Mouse (Mus musculus) kidney, postnatal 36 days (tissue): ENCODE results near the gene Cntn1.
A peak's percentile ranks its signal among the peaks of the same experiment; 100 is the strongest.

Experiments
- DNase-seq, 2 experiments: peaks; one replicate each; pipeline ENCODE4 v3.0.0; 2021 to 2022; ENCODE audit warnings: mixed read lengths in 2 of 2

Cntn1 gene

DNA sequence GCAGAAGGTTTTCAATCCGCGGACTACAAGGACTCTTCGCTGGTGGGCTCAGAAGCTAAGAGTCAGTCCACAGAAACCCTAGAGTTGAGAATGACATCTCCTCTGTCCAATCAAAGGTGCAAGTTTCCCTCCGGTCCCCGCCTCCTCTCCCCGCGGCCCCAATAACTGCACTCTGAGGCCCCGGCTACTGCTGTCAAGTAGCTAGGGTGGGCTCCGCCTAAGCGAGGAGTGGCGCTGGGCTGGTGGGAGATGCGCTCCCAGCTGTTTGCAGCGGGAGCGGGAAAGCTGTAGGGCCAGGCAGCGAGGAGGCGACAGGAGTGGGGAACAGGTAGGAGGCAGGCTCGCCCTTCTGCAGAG is at the start of gene Cntn1:
Gene Cntn1 (plus strand): TSS at position 170 of the 357 bp plus-strand sequence.
- DNase-seq = peak; percentile 19 to 26

DNA sequence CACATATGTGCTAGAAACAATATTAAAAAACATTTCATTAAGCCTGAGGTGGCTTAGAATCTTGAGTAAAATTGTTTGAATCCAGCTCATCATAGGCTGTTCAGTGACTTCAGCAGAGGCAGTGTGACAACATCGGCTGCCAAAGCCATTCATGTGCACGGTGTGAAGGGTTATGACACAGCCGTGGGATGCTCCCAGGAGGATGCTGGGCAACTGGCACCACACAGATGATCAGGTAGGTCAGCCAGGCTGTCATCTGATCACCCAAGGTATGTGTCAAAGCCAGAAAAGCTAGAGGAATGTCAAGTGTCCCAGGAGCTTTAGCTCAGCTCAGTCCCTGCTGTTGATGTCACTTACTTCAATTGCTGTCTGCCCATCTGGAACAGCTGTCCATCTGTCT is 49.5 kb upstream of the Cntn1 start:
- DNase-seq = no peak

DNA sequence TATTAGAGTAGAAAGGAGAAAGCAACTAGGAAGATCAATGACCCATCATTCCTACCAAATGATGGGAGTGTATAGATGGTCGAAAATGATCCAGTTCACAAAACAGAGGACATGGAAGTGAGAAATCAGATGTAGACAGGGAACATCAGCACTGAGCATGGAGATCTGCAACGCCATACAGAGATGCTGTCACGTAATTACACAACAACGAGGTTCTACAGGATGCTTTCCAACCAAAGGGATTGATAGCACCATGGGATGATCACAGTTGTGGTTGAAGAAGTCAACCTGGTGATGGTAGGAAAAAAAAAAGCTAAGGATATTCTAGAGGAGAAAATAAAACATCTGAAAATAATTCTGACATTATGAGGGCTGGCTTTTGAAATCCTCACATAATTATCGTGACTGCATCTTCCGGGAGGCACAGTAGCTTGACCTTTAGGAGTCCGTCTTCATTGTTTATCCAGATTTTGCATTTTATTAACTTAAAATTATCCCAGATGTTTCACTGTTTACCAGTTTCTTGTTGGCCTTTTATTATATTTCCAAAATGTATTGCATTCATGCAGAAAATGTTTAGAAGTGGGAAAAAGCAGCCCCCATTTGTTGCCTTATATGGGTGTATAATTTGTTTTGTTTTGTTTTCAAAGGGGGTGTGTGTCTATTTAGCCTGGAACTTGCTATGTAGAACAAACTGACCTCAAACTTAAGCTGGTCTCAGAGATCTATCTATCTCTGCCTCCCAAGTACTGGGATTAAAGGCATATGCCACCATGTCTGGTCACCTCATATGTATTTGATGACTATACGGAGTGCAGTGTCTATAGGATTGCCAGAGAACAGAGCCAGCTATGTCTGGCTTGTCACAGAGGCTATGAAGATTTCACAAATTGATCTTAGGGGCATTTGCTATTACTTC is 38.5 kb upstream of the Cntn1 start:
- DNase-seq = no peak

DNA sequence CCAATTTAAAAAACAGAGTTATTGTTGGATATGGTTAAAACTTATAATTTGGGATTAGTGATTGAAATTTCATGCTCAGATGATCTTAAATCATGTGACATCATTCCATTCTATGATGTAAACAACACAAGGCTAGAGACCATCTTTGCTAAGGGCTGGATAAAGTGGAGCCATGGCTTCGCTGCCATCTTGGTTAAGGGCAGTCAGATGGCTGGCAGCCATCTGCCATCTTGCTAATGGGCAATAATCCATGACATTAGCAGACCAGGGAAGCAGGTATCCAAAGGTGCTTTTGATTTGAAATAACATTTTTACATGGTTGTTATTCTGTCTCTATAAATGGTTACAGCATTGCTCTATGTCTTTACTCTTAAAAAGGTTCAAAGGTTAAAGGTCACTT is 16.9 kb upstream of the Cntn1 start:
- DNase-seq = no peak

DNA sequence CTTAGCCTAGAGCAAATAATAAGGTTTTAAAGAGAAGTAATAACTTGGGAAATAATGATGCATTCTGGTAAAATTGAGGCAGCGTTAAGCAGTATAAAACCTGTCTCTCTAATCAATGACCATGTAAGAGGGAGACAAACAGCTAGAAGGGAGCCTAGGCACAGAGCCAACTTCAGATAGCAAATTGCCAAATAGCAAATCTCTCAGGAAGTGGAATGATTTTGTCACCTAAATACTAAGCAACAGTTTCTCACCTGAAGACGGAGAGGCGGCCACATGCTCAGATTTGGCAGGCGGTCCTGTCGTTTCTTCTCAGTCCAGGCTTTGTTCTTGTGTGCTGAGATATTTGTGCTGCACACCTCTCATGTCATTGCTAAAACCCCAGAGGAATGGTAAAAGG is 8.4 kb upstream of the Cntn1 start:
- DNase-seq = no peak

DNA sequence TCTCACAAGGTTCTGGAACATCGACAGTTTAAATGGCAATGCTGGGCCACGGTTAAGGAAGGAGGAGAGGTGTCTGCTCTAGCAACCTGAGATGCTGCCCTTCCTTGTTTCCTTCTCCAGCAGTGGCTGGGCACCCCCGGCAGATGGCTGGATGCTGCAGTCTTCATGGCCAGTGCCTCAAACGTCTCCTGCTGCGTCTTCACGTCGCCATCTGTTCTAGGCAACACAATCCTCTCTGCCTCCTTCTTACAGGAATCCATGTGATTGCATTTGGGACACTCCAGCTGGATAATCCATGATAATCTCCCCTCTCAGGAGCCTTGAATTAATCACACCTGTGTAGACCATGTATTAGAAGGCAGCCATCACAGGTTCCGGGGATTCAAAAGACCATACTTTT is 4.9 kb upstream of the Cntn1 start:
- DNase-seq = no peak

DNA sequence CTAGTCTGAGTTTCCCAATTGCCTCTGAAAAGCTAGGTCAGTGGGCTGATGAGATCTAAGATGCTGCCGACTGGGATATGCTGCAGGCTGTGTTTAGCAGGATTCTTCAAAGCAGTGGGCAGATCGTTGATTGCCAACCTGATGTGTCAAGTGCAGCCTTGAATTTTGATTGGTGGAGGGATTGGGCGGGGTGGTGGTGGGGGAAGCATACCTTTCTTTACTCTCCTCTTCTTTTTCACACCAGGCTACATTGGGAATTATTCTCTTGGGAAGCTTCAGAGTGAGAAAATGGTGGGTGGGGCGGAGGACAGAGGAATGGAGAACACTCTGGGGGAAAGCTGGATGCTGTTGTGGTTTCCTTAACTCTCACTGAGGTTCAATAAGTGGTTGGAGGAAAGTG is 2.9 kb upstream of the Cntn1 start:
- DNase-seq = no peak

DNA sequence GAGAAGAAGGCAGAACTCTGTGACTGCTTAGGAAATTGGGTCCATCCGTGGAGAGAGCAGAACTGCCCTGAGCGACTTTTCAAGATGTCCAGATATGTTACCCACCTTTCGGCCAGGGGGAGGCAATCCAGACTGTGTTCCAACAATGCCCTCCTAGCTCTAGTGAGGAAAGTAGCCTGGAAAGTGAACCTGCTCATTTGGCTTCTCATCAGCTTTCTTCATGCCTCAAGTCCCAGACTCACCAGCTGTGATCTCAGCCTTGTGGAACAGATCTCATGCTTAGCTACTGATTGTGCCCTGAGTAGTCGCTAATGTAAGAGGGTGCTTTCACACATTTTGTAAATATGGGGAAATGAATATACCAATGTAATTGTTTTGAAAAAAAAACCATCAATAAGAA is 2.4 kb upstream of the Cntn1 start:
- no peak for DNase-seq

DNA sequence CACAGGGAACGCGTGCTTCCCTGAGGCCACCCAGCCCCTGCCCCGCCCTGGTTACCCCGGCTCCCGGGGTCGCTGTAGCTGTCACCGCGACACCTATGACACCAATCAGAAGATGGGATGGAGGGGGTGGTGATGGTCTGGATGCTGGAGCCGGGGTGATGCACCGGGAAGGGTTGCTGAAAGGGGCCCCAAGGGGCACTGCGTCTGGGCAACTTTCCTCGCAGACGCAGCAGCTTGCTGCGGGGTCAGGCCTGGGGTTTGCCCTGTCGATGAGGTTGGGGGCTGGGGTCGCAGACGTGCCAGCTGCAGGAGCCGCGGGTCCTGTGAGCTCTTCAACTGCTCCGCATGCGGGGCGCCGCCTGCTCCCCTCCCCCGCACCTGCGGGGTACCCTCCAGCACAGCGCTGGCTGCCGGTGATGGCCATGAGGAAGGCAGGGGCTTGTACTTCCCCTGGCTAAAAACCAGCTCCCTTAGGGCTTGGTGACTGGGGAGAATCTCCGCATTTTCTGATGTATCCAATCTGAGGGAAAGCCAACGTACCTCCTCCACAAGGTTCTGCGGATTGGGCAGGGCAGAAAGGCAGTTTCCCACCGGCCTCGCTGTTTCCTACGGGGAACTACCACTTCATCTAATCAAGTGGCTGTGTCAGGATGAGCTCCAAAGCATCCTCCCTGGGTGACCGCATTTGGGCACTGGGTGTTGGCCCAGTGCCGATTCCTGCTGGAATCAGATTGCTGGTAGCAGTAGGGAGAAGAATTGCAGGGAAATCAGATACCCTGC is 578 bp downstream of the Cntn1 start:
- DNase-seq = peak in 1 of 2 experiments; percentile 13

DNA sequence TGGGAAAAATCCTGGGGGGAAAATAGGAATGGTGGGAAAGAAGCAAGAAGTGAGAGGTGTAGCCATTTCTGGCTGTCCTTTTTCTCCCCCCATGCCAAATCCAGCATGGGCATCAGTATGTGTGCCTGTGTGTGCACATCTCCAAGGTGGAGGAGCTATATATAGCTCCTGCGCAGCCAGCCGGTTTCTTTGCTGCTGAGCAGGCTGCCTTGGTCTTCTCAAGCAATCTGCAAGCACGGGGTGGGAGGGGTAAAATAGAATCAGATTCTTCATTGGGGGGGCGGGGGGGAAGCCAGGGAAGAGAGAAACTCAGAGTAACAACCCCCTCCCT is 1.1 kb downstream of the Cntn1 start:
- DNase-seq = no peak

DNA sequence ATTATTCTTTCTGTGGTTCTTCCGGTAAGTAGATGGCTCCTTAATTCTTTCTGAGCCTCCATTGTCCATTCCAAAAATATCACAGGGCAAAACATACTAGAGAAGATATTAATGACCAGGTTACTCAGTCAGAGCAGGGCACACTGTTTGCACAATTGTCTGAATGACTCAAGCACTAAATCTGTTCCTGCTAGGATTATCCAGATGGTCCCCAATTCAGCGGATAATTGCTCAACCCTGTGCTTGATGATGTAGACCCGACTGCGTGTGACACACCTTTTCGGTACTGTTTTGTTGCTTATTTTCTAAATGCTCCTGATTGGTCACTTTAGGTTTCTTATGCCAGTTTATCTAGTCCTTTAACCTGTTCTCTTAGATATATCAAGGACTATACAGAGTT is 6.6 kb downstream of the Cntn1 start:
- DNase-seq = no peak

DNA sequence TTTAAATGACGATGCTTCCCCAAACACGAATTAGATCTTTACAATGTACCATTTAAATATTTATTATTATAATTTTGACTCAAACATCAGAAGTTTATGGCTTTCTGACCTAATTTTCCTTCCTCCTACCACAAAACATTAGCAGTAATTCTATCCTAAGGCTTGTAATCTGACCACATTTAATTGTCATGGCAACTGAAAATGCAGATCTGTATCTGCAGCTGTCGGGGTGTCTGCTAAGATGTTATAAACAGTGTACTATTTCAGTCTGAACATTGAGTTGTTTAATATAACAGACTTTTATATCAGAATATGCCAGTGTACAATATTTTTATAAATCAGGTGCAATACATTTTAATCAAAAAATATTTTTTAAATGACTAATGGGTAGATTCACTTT is 10.0 kb downstream of the Cntn1 start:
- DNase-seq = no peak

DNA sequence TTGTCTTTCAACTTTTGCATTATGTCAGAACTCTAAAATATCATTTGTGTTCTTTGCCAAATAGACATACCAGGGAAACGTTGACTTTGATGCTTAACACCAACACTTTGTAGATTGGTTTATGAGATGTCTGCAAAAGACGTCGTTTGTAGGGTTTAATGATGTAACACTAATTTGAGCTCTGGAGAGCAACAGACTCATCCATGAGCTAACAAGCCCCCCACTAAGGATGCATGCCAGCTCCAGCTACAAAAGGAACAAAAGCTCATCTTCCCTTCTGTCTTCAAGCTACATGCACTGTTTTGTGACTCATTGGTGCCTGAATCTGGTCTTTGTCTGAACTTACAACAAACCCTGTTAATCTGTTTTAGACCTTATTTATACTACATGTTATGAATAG is 28.5 kb downstream of the Cntn1 start:
- DNase-seq = no peak

DNA sequence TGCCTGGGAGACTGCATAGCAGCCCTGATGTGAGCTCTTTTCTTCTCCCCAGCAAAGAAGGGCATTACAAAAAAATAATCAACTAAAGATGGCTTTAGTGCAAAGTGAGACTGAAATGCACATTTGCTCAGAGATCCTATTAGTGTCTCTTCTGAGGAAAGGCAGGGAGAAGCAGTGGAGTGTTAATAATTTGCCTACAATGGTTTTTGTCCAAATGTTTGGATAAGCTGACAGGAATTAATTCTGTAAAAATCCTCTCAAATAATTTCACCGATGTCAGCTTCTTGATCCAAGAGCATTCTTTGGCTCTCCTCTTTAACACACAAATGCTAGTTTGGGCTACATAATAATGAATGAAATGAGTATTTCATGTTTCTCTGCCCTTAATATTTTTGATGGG is 34.9 kb downstream of the Cntn1 start:
- no peak for DNase-seq

DNA sequence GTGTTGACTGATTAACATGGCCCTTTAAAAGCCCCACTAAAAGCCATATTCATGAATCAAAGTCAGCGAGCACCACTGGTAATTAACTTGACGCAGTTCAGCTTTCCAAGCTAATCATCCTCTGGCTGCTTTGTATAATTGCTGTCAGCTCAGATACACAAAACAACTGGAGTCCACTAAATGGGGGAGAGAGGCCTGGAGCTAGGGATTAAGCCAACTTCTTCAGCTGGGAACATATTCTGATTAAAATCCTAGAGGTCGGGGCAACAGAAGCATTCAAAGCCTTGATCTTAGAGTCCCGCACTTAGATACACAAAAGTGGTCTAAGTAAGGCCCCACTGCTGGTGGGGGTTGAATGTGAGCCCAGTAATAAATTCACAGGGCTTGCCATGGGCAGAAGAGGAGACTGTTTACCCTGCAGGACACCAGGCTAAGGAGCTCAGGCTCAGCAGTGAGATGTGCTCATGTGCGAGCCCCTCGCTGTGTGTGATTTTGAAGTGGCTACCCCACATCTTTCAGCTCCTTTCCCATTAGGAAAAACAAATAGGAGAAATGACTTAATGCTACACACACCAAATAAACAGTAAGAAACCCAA is 36.8 kb downstream of the Cntn1 start:
- DNase-seq = no peak

DNA sequence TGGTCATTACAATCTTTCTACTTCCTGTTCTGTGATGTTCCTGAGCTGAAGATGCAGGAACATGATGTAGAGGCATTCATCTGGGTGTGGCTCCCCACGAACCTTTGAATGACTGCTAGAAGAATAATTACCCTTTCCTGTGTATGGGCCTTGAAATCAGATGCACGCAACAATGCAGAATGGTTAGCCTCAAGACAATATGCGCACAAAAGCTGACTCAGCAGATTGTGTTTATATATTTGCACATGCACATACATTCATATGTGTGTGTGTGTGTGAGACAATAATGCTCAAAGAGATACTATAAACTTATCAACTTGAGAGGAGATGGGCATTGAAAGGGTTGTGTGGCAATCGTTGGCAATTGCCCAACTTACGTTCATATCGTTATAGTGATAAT is 39.8 kb downstream of the Cntn1 start:
- DNase-seq = no peak

DNA sequence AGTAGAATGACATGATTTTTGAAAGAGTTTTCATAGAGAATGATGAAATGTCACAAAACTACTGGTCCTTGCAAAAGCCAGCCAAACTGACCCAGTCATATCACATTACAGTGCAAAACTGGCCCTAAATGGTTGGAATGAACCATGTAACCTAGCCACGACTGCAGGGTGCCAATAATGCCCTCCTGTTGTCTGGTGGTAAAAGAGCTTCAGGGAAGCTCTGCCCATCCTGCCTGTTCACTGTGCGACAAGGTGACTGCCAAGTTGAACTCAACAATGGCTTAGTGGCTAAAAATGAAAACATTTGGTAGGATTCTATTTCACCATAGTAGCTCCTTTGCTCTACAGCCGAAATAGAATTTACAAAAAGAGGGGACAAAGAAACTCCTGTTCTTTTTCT is 41.1 kb downstream of the Cntn1 start:
- DNase-seq = no peak

DNA sequence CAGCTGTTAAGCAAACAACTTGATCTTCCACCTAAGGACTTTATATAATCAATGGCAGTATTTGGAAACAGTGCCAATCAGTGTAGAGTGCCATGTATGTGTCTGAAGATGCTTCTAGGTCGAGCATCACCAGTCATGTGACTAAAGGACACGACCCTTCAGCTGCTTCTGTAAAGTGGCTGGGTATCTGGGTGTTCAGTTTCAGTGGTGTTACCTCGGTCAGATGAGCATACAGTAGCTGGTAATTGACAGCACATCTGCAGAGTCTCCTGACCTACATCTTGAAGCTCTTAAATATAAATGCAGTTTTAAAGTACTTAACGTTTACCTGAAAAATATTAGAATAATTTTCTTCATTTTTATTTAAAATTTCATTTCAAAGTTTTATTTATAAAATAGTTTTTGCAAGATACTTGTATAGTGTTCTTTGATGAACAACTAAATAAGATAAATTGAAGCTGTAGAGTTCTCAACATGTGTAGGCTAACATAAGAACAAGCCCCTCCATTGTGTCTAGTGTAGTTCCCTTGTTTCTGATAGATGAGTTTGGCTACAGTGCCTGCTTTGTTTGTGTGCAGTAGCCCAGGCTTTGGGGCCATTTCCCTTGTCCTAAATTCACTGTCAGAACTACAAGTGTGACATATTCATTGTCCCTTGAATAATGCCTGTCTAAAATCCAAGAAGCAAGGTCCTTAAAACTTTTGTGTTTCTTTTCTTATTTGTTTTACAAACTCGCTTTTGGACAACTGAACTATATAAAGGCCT is 48.6 kb downstream of the Cntn1 start:
- DNase-seq = no peak

DNA sequence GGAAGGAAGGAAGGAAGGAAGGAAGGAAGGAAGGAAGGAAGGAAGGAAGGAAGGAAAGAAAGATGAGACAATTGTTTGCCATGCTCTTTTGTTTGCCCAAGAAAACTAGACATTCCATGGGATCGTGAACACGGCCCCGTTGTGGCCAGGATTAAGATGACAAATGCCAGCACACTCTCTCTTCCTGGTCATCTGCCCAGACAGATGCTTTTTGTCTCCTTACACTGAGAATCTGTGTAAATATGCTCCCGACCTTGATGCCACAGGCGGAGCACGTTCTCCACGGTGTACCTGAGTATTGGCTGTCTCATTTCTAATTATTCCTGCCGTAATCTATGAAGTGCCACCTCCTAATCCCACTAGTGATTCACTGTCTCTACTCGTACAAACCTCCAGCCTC is 51.0 kb downstream of the Cntn1 start:
- no peak for DNase-seq

DNA sequence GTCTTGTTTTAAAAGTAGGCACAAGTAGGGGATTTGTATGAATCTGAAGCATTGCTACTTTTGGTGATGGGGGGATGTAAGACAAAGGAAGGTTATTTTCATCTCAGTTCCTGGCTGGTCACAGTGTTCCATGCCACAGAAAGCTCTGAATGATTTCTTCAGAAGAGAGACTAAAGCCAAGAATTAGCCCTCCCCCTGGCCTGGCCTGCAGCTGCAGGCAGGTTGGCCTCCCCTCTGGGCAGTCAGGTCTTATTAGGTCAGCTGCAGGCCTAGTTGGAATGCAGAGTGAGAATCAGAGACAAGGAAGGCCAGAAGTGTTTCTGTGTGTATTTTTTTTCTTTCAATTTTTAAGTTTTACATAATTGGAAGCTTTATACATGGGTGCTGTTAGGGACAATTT is 61.5 kb downstream of the Cntn1 start:
- DNase-seq = peak in 1 of 2 experiments; percentile 6

DNA sequence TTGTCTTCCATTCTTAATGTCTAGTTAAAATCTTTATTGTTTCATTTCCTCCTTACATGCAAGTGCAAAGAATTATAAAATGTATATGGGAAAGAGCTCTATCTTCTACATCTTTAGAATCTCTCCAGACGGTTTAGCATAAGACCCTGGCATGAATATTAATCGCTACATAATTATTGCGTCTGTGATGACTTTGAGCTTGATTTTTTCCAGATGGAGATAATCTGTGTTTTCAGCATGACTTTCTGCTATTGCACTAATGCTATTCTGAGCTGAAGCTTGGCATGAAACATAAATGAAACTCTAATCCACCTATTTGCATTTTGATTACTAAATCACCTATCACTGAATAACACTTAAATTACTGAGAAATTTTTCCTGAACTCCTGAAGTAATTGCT is 82.0 kb downstream of the Cntn1 start:
- DNase-seq = no peak

DNA sequence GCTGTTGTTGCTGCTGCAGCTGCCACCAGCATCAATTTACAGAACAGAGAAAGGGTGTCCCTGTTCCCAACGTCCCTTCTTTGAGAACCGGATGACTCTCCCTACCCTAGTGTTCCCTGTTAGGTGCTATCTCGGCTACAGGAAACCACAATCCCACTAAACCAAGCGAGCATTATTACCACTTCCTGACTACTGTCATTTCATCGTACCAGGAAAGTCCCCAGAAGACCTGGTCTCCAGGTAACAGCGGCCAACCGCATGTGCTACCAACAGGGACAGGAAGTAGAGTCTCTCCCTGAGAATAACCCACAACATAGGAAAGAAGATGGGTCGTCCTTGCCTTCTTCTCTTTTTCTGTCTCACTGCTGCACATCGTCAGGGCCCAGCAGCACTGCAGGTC is 83.3 kb downstream of the Cntn1 start:
- no peak for DNase-seq

DNA sequence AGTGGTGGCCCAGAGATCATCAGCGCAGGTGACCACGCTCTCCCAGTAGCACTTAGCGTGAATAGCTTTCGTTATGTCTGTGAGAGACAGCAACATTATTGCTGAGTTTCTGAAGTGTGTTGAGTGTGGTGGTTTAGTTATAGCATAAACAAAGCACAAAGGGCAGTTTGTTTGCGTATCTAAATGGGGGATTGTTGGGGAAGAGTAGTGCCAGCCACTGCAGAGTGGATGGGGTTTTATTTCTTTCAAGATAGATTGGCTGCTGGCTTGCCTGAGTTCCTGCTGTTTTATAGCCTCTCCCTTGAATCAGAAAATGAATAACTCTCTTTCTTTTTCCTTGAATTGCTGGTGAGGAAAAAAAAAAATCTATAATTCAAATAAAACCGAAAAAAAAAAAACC is 86.1 kb downstream of the Cntn1 start:
- DNase-seq = no peak
